ENCODE assay signal across 11 mouse cellular contexts in genomic region chr4:141244401-141244800, GRCm38 (mm10). TPM values are rescaled to one million over a fixed set of nuclear protein-coding genes. Genes with fewer than 3 reads are reported as not detected.
DNase-seq lines count a peak whose midpoint lies in the region; ATAC-seq lines count a peak whose summit lies in the region.
"Had no signal": no experiment of that assay in that cellular context is flagged by ENCODE, and none has a peak within 500 bp of the region (broad histone marks: within the 10 kb centered on the region; RNA-seq: fewer than 3 reads in every experiment).

No protein-coding gene starts in this region.

- no peak for DNase-seq in heart, adult 11 months
- DNase-seq in NIH3T3 (ENCODE audit: low read depth) = peak; percentile 77
- DNase-seq in forebrain, embryonic 14.5 days (ENCODE audit: low spot score) = peak; percentile 68
- DNase-seq in urinary bladder, adult 18-20 months (ENCODE audit: low spot score in 2 of 2) = no peak
- no peak for DNase-seq in urinary bladder, adult 2 months (ENCODE audit: low spot score)
- DNase-seq in left cerebral cortex, adult 8-10 months (ENCODE audit: low spot score in 2 of 2) = no peak
- DNase-seq: thymus, postnatal 4 days had no signal

- ATAC-seq in heart, embryonic 15.5 days (replicated peaks; ENCODE audit: insufficient number of reproducible peaks, insufficient read depth, low FRiP score, low read depth) = no peak
- no peak for ATAC-seq in forebrain, embryonic 14.5 days
- no peak for ATAC-seq in midbrain, embryonic 12.5 days (ENCODE audit: low FRiP score, low read depth)

- peak overlapping the region; percentile 9; the same call in 1 of the 2 replicates for H3K4me2 ChIP-seq in heart, embryonic 15.5 days
- peak overlapping the region; percentile 3; the same call in 1 of the 2 replicates for H3K4me2 ChIP-seq in forebrain, embryonic 14.5 days (ENCODE audit: low read length)
- H3K4me2 ChIP-seq in midbrain, embryonic 12.5 days (replicated peaks) = peak overlapping the region; percentile 28; the same call in 1 of the 2 replicates
- H3K4me2 ChIP-seq: liver, embryonic 15.5 days had no signal

- H3K4me3 ChIP-seq in heart, embryonic 15.5 days = no peak overlapping the region
- no peak overlapping the region for H3K4me3 ChIP-seq in forebrain, embryonic 14.5 days (ENCODE audit: low read depth, low read length)
- H3K4me3 ChIP-seq in midbrain, embryonic 12.5 days = no peak overlapping the region
- H3K4me3 ChIP-seq: liver, embryonic 15.5 days had no signal

- peaks cover 90% of the 10 kb centered on the region for H3K27me3 ChIP-seq in heart, embryonic 15.5 days
- peaks cover 53% of the 10 kb centered on the region for H3K27me3 ChIP-seq in forebrain, embryonic 14.5 days (replicated peaks; ENCODE audit: control insufficient read depth, insufficient read depth, low read length)
- H3K27me3 ChIP-seq in midbrain, embryonic 12.5 days = peaks cover 100% of the 10 kb centered on the region

- WGBS in heart, embryonic 15.5 days = 59% methylated on average over 5 of the region's 5 CpGs
- WGBS in forebrain, embryonic 14.5 days = 26% methylated on average over 5 of the region's 5 CpGs
- WGBS in midbrain, embryonic 12.5 days = 38% methylated on average over 5 of the region's 5 CpGs

- no peak overlapping the region for H3K9ac ChIP-seq in heart, embryonic 15.5 days
- H3K9ac ChIP-seq in forebrain, embryonic 14.5 days (ENCODE audit: low read length) = peak overlapping the region; percentile 45
- H3K9ac ChIP-seq in midbrain, embryonic 12.5 days (replicated peaks) = no peak overlapping the region
- H3K9ac ChIP-seq: liver, embryonic 15.5 days had no signal

- peak overlapping the region; percentile 75 for H3K27ac ChIP-seq in heart, embryonic 15.5 days
- peak overlapping the region; percentile 91 for H3K27ac ChIP-seq in forebrain, embryonic 14.5 days (ENCODE audit: low read depth, low read length)
- H3K27ac ChIP-seq in midbrain, embryonic 12.5 days (replicated peaks) = peak overlapping the region; percentile 68
- H3K27ac ChIP-seq: liver, embryonic 15.5 days had no signal

- no peaks in the 10 kb centered on the region for H3K9me3 ChIP-seq in heart, embryonic 15.5 days (replicated peaks)
- H3K9me3 ChIP-seq in forebrain, embryonic 14.5 days (replicated peaks; ENCODE audit: control insufficient read depth, low read length) = no peaks in the 10 kb centered on the region
- H3K9me3 ChIP-seq in midbrain, embryonic 12.5 days = no peaks in the 10 kb centered on the region
- H3K9me3 ChIP-seq: liver, embryonic 15.5 days had no signal

- no peaks in the 10 kb centered on the region for H3K36me3 ChIP-seq in heart, embryonic 15.5 days
- no peaks in the 10 kb centered on the region for H3K36me3 ChIP-seq in forebrain, embryonic 14.5 days (ENCODE audit: control insufficient read depth, insufficient read depth, low read length)
- no peaks in the 10 kb centered on the region for H3K36me3 ChIP-seq in midbrain, embryonic 12.5 days
- H3K36me3 ChIP-seq: liver, embryonic 15.5 days had no signal

- H3K4me1 ChIP-seq in heart, embryonic 15.5 days (replicated peaks) = peaks cover 74% of the 10 kb centered on the region
- H3K4me1 ChIP-seq in forebrain, embryonic 14.5 days (ENCODE audit: control insufficient read depth, insufficient read depth, low read length) = peaks cover 34% of the 10 kb centered on the region
- peaks cover 67% of the 10 kb centered on the region for H3K4me1 ChIP-seq in midbrain, embryonic 12.5 days

RNA-seq across cellular contexts. Expression of gene Arhgef19, which starts 5.1 kb away (rescaled TPM):
- 3.2 and 5.7 TPM in 2 replicates for polyA plus RNA-seq in heart, embryonic 15.5 days (2015; fragmentation: Nextera tagmentation; extraction: Ambion mirVana)
- 0.65 and 1.1 TPM in 2 replicates for polyA plus RNA-seq in forebrain, embryonic 14.5 days (2014; fragmentation: Nextera tagmentation; extraction: Ambion mirVana)
- 2.1 and 2.7 TPM in 2 replicates for polyA plus RNA-seq in midbrain, embryonic 12.5 days (2016; fragmentation: Nextera tagmentation; extraction: Ambion mirVana)
- polyA plus RNA-seq in urinary bladder, adult 2 months (2012; rRNA removed) = 8.3 and 13.5 TPM in 2 replicates
- total RNA-seq in left cerebral cortex, adult 8-10 months (2022) = 10 to 100 TPM; 13.7 to 18.3 (median 15.8) TPM
- total RNA-seq: hematopoietic stem cell, adult 5-6 weeks had no signal

RNA-seq across cellular contexts. Expression of gene Rsg1, which starts 30.6 kb away (rescaled TPM):
- polyA plus RNA-seq in heart, embryonic 15.5 days (2015; fragmentation: Nextera tagmentation; extraction: Ambion mirVana) = 1.9 and 3.2 TPM in 2 replicates
- polyA plus RNA-seq in forebrain, embryonic 14.5 days (2014; fragmentation: Nextera tagmentation; extraction: Ambion mirVana) = 6.5 and 6.7 TPM in 2 replicates
- polyA plus RNA-seq in midbrain, embryonic 12.5 days (2016; fragmentation: Nextera tagmentation; extraction: Ambion mirVana) = 6.4 and 7.1 TPM in 2 replicates
- 2.4 and 2.6 TPM in 2 replicates for polyA plus RNA-seq in urinary bladder, adult 2 months (2012; rRNA removed)
- 1 to 10 TPM; 3.3 to 5.0 (median 4.1) TPM for total RNA-seq in left cerebral cortex, adult 8-10 months (2022)

RNA-seq across cellular contexts. Expression of gene Epha2, which starts 56.6 kb away (rescaled TPM):
- 2.7 and 4.2 TPM in 2 replicates for polyA plus RNA-seq in heart, embryonic 15.5 days (2015; fragmentation: Nextera tagmentation; extraction: Ambion mirVana)
- polyA plus RNA-seq in forebrain, embryonic 14.5 days (2014; fragmentation: Nextera tagmentation; extraction: Ambion mirVana) = 0.58 and 0.64 TPM in 2 replicates
- polyA plus RNA-seq in midbrain, embryonic 12.5 days (2016; fragmentation: Nextera tagmentation; extraction: Ambion mirVana) = 6.5 and 7.8 TPM in 2 replicates
- polyA plus RNA-seq in urinary bladder, adult 2 months (2012; rRNA removed) = 20.2 and 25.6 TPM in 2 replicates
- total RNA-seq in left cerebral cortex, adult 8-10 months (2022) = 1 to 10 TPM in 3 of 4 experiments, under 1 TPM in 1; 0.98 to 1.7 (median 1.2) TPM
- total RNA-seq: hematopoietic stem cell, adult 5-6 weeks had no signal

Comparison
In these comparisons a context has a peak if more than half of its experiments do, and no peak if none do; other contexts are left out.
1. DNase-seq: peak in NIH3T3 (single experiment) and forebrain, embryonic 14.5 days (single experiment); none in heart, adult 11 months (single experiment), urinary bladder, adult 18-20 months (0 of 2), urinary bladder, adult 2 months (single experiment) and left cerebral cortex, adult 8-10 months (0 of 2).
2. Peak in every context shown above with its lines, with median percentiles within 50 percentile points of each other: H3K27ac ChIP-seq and H3K4me2 ChIP-seq.